Mouse (Mus musculus): ENCODE results near the gene Stk35.

The Stk35 gene

GRCm38 (mm10) chr2:129800271-129800903 is at the start of gene Stk35:
Gene Stk35 (plus strand): TSS chr2:129800517.
- peak; percentile 86 for ATAC-seq (ENCODE audit: low TSS enrichment)

- ATAC-seq (ENCODE audit: low TSS enrichment) = no peak
Measured at GRCm38 (mm10) chr2:129782046-129782445, 18.3 kb upstream of the Stk35 start.

- no peak for ATAC-seq (ENCODE audit: low TSS enrichment)
Measured at GRCm38 (mm10) chr2:129796501-129796900, 3.8 kb upstream of the Stk35 start.

- no peak for ATAC-seq (ENCODE audit: low TSS enrichment)
Measured at GRCm38 (mm10) chr2:129797709-129798108, 2.6 kb upstream of the Stk35 start.

GRCm38 (mm10) chr2:129798410-129798809 is 1.9 kb upstream of the Stk35 start:
- ATAC-seq (ENCODE audit: low TSS enrichment) = no peak

GRCm38 (mm10) chr2:129800904-129801230 is 550 bp downstream of the Stk35 start:
- no peak for ATAC-seq (ENCODE audit: low TSS enrichment)

- ATAC-seq (ENCODE audit: low TSS enrichment) = peak; percentile 77
Measured at GRCm38 (mm10) chr2:129801231-129802029, 1.1 kb downstream of the Stk35 start.

- ATAC-seq (ENCODE audit: low TSS enrichment) = no peak
Measured at GRCm38 (mm10) chr2:129805486-129805885, 5.2 kb downstream of the Stk35 start.

GRCm38 (mm10) chr2:129806486-129806885 is 6.2 kb downstream of the Stk35 start:
- no peak for ATAC-seq (ENCODE audit: low TSS enrichment)

GRCm38 (mm10) chr2:129810563-129810962 is 10.2 kb downstream of the Stk35 start:
- ATAC-seq (ENCODE audit: low TSS enrichment) = no peak

- ATAC-seq (ENCODE audit: low TSS enrichment) = no peak
Measured at GRCm38 (mm10) chr2:129814033-129814432, 13.7 kb downstream of the Stk35 start.

GRCm38 (mm10) chr2:129815076-129815475 is 14.8 kb downstream of the Stk35 start:
- ATAC-seq (ENCODE audit: low TSS enrichment) = peak; percentile 64; the same call in 1 of the 2 replicates

- ATAC-seq (ENCODE audit: low TSS enrichment) = peak; percentile 28; the same call in 1 of the 2 replicates
Measured at GRCm38 (mm10) chr2:129817603-129818257, 17.4 kb downstream of the Stk35 start.

GRCm38 (mm10) chr2:129818868-129819267 is 18.6 kb downstream of the Stk35 start:
- no peak for ATAC-seq (ENCODE audit: low TSS enrichment)

- no peak for ATAC-seq (ENCODE audit: low TSS enrichment)
Measured at GRCm38 (mm10) chr2:129819531-129819930, 19.2 kb downstream of the Stk35 start.

- ATAC-seq (ENCODE audit: low TSS enrichment) = no peak
Measured at GRCm38 (mm10) chr2:129819951-129820350, 19.6 kb downstream of the Stk35 start.

- no peak for ATAC-seq (ENCODE audit: low TSS enrichment)
Measured at GRCm38 (mm10) chr2:129821021-129821420, 20.7 kb downstream of the Stk35 start.

- no peak for ATAC-seq (ENCODE audit: low TSS enrichment)
Measured at GRCm38 (mm10) chr2:129821568-129821967, 21.3 kb downstream of the Stk35 start.

GRCm38 (mm10) chr2:129823310-129823709 is 23.0 kb downstream of the Stk35 start:
- ATAC-seq (ENCODE audit: low TSS enrichment) = no peak

- no peak for ATAC-seq (ENCODE audit: low TSS enrichment)
Measured at GRCm38 (mm10) chr2:129824254-129824653, 23.9 kb downstream of the Stk35 start.

- ATAC-seq (ENCODE audit: low TSS enrichment) = no peak
Measured at GRCm38 (mm10) chr2:129826141-129826540, 25.8 kb downstream of the Stk35 start.

GRCm38 (mm10) chr2:129832993-129833392 is 32.7 kb downstream of the Stk35 start:
- peak; percentile 34; the same call in 1 of the 2 replicates for ATAC-seq (ENCODE audit: low TSS enrichment)

GRCm38 (mm10) chr2:129834221-129834620 is 33.9 kb downstream of the Stk35 start:
- ATAC-seq (ENCODE audit: low TSS enrichment) = no peak

Measured in frontal cortex, adult (tissue).